Mouse (Mus musculus) common myeloid progenitor, adult 5-6 weeks (primary cell): ENCODE data around the gene Vmn2r105. TPM values are rescaled to one million over a fixed set of nuclear protein-coding genes. Genes with fewer than 3 reads are reported as not detected.

ENCODE experiments used
- ATAC-seq: replicated peaks from 2 replicates; pipeline ENCODE4 v1.8.0; 2016; ENCODE audit warnings: low read depth, mild to moderate bottlenecking, moderate TSS enrichment, inconsistent platforms; ENCODE audit not compliant: poor library complexity, severe bottlenecking
- total RNA-seq: library from RNA; stranded (forward); fragments of 200-1000, 187-1606 nt; gene quantifications from 2 replicates; pipeline ENCODE4 v1.2.3, GENCODE M21; 2017

The Vmn2r105 gene
- total RNA-seq, result not detected in 2 replicates

GRCm38 (mm10) chr17:20234952-20235351 lies at the start of gene Vmn2r105:
Vmn2r105 (minus strand) TSS chr17:20235052.
- ATAC-seq, result no peak

- no peak for ATAC-seq
These were observed 20.7 kb upstream of the Vmn2r105 start for GRCm38 (mm10) chr17:20255522-20255921.

GRCm38 (mm10) chr17:20182997-20183396 lies 51.9 kb downstream of the Vmn2r105 start, which contains the start of gene Fpr-rs6:
Fpr-rs6 (minus strand) TSS chr17:20183097.
- no peak for ATAC-seq

Other genes starting within 250 kb of the Vmn2r105 start
- gene Vmn2r104, start 186.7 kb downstream of the Vmn2r105 start, total RNA-seq, result not detected in 2 replicates
- not detected in 2 replicates for gene Fpr-rs7, start 120.8 kb downstream of the Vmn2r105 start, total RNA-seq
- gene Fpr-rs6, start 52.0 kb downstream of the Vmn2r105 start, total RNA-seq, result not detected in 2 replicates
- gene Vmn2r106, start 50.5 kb upstream of the Vmn2r105 start, total RNA-seq, result not detected in 2 replicates
- not detected in 2 replicates for gene Vmn2r107, start 110.2 kb upstream of the Vmn2r105 start, total RNA-seq
- gene Vmn1r224, start 179.1 kb upstream of the Vmn2r105 start, total RNA-seq, result not detected in 2 replicates
- not detected in 2 replicates for gene Vmn2r108, start 246.3 kb upstream of the Vmn2r105 start, total RNA-seq